Mouse (Mus musculus): ENCODE measurements around the gene Max. TPM values are rescaled to one million over a fixed set of nuclear protein-coding genes. Genes with fewer than 3 reads are reported as not detected.

The Max gene
- polyA plus RNA-seq, 1 experiment from 2014 or later = 15.2 TPM

DNA sequence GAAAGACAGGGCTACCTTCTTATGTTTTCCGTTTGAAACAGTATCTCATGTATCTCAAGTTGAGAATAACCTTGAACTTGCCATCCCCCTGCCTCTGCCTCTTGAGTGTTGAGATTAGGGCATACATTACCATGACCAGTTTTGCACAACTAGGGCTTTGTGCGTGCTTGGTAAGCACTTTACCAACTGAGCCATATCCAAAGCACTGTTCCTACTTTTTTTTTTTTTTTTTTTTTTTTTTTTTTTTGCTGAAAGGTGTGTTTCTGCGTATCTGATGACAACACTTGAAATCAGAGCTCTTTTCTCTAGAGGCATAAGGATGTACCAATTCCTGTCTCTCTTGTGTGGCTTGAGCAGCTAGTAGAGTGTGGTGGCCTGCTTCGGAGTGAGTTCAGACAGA is 65.4 kb downstream of the Max start:
- no peak overlapping the region for H3K4me2 ChIP-seq (ENCODE audit: low read length)
- H3K4me3 ChIP-seq (replicated peaks; ENCODE audit: low read depth, low read length) = no peak overlapping the region
- 90% methylated on average over 4 of the region's 4 CpGs for whole genome bisulfite sequencing
- no peak overlapping the region for H3K27ac ChIP-seq
- ATAC-seq (replicated peaks; ENCODE audit: low FRiP score, low read depth) = no peak
- H3K9ac ChIP-seq (ENCODE audit: low read depth, low read length) = no peak overlapping the region
- no peaks in the 10 kb centered on the region for H3K4me1 ChIP-seq (replicated peaks; ENCODE audit: insufficient read depth, low read length)
- no peak for DNase-seq (ENCODE audit: low spot score)
- no peaks in the 10 kb centered on the region for H3K27me3 ChIP-seq (ENCODE audit: insufficient read depth, low read length)
- H3K9me3 ChIP-seq (replicated peaks; ENCODE audit: low read length) = no peaks in the 10 kb centered on the region
- no peaks in the 10 kb centered on the region for H3K36me3 ChIP-seq (ENCODE audit: insufficient read depth, low read length)
- TF ChIP-seq CTCF (IDR thresholded peaks at IDR 0.05; ENCODE audit: low read depth) = no peak

DNA sequence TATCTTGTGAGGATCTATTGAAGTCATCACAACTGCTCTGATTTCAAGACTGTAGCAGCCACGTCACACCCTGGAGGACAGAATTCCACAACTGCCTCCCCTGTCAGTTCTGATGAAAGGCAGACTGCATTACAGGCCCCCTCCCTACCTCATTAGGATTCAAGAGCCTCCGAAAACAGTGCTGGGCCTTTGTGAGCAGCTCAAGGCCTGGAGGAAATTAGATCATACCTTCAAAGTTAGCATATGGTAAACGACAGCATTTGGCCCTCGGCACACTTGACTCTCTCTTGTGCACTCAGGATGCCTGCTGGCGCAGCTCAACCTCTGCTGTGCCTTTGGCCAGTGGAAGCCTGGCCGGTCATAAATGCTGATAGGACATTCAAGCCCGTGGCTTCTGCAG is 66.2 kb downstream of the Max start:
- ATAC-seq (replicated peaks; ENCODE audit: low FRiP score, low read depth) (no peak), DNase-seq (ENCODE audit: low spot score) (no peak)
- no peak for TF ChIP-seq CTCF (IDR thresholded peaks at IDR 0.05; ENCODE audit: low read depth)
- no peak overlapping the region for H3K27ac ChIP-seq
- no peaks in the 10 kb centered on the region for H3K36me3 ChIP-seq (ENCODE audit: insufficient read depth, low read length)
- no peaks in the 10 kb centered on the region for H3K4me1 ChIP-seq (replicated peaks; ENCODE audit: insufficient read depth, low read length)
- H3K4me2 ChIP-seq (ENCODE audit: low read length) = no peak overlapping the region
- H3K4me3 ChIP-seq (replicated peaks; ENCODE audit: low read depth, low read length) = no peak overlapping the region
- H3K27me3 ChIP-seq (ENCODE audit: insufficient read depth, low read length) = no peaks in the 10 kb centered on the region
- WGBS = 46% methylated on average over 7 of the region's 7 CpGs
- H3K9me3 ChIP-seq (replicated peaks; ENCODE audit: low read length) = no peaks in the 10 kb centered on the region
- H3K9ac ChIP-seq (ENCODE audit: low read depth, low read length) = no peak overlapping the region

DNA sequence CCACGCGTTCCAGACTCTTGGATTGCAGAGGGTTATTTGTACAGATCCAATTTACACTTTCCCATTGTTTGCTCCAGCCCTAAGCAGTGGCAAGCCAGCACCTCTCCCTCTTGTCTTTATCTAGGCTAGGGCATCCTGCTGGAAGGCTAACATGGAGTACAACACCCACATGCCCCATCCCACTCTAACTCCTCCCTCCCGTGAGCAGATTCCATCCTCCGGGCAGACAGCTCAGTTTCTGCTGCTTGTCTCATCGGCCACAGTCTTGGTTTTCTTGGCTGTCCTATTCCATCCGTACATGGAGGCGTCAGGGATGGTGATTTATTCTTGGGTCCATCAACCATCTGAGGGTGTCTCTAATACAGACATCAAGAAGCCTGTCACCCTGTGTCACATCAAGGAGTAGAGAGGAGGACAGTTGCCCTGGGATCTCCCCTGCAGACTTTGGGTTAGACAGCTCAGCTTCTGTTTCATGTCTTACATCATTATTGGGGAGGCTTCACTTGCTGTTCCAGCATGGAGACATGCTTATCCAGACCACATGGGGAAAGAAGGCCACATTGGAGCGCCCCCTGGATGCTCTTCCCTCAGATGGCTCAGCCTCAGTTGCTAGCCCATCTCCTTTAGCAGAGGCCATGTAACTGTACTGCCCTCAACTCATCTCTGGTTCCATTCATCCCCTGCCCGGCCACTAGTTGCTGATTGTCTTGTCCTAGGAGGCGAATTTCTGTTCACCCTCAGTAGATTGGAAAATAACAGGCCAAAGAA is 67.0 kb downstream of the Max start:
- ATAC-seq (replicated peaks; ENCODE audit: low FRiP score, low read depth) = no peak
- Histone ChIP-seq H3K4me2 (ENCODE audit: low read length) (no peak overlapping the region), H3K4me3 (replicated peaks; ENCODE audit: low read depth, low read length) (no peak overlapping the region), H3K27ac (no peak overlapping the region), H3K36me3 (ENCODE audit: insufficient read depth, low read length) (no peaks in the 10 kb centered on the region), H3K4me1 (replicated peaks; ENCODE audit: insufficient read depth, low read length) (no peaks in the 10 kb centered on the region), H3K9ac (ENCODE audit: low read depth, low read length) (no peak overlapping the region), H3K27me3 (ENCODE audit: insufficient read depth, low read length) (no peaks in the 10 kb centered on the region), H3K9me3 (replicated peaks; ENCODE audit: low read length) (no peaks in the 10 kb centered on the region)
- WGBS = 80% methylated on average over 10 of the region's 10 CpGs
- no peak for DNase-seq (ENCODE audit: low spot score)
- TF ChIP-seq CTCF (IDR thresholded peaks at IDR 0.05; ENCODE audit: low read depth) = 0 out of 2 replicates have a peak, but pooled peaks have one; percentile 8

DNA sequence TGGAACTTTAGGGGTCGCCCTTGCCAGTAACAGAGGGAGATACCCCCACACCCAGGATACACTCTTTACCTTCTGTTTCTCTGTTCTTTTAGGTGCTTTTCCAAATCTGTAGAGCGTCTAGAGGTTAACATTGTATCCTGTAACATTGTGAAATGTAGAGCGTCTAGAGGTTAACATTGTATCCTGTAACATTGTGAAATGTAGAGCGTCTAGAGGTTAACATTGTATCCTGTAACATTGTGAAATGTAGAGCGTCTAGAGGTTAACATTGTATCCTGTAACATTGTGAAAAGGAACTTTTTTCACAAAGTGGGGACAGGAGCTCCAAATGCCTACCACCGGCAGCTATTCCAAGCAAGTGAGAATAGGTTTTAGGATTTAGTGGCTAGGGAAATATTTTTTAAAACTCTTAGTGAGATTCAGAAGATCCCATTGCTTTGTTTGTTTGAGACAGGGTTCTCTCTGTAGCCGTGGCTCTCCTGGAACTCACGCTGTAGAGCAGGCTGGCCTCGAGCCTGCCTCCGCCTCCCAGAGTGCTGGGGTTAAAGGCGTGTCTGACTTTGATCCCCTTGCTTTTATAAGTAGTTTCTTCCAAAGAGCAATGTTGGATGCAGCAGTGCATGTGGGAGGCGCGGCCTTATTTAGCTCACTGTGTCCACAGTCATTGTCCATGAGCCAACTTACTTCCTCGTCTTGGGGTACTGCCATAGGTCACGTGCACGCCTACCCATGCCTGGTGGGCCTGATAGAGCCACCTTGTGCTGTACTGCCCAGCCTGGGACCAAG is 68.9 kb downstream of the Max start:
- WGBS = 88% methylated on average over 16 of the region's 16 CpGs
- ATAC-seq (replicated peaks; ENCODE audit: low FRiP score, low read depth) = no peak
- H3K9me3 ChIP-seq (replicated peaks; ENCODE audit: low read length) = no peaks in the 10 kb centered on the region

DNA sequence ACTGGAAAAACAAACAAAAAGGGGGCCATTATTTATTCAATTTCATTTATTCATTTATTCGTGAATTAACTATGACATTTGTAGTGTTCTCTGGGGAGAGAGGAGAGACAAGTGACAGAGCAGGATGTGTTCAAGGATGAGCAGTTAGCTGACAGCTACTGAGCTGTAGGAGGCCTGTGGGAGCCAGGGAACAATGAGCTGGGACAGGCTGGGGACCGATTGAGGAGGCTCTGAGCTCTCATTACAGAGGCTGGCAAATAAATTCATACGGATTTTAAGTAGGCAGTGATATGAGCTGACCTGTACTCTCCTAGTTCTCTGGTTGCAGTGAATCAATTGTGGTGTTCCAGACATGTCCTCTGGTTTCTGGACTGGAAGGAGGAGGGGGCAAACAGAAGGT is 70.8 kb downstream of the Max start:
- ATAC-seq (replicated peaks; ENCODE audit: low FRiP score, low read depth) (no peak), DNase-seq (ENCODE audit: low spot score) (peak; percentile 58)
- H3K27ac ChIP-seq = no peak overlapping the region
- no peaks in the 10 kb centered on the region for H3K36me3 ChIP-seq (ENCODE audit: insufficient read depth, low read length)
- H3K9ac ChIP-seq (ENCODE audit: low read depth, low read length) = no peak overlapping the region
- no peaks in the 10 kb centered on the region for H3K4me1 ChIP-seq (replicated peaks; ENCODE audit: insufficient read depth, low read length)
- no peak overlapping the region for H3K4me3 ChIP-seq (replicated peaks; ENCODE audit: low read depth, low read length)
- no peak for TF ChIP-seq CTCF (IDR thresholded peaks at IDR 0.05; ENCODE audit: low read depth)
- no peaks in the 10 kb centered on the region for H3K9me3 ChIP-seq (replicated peaks; ENCODE audit: low read length)
- WGBS = 47% methylated on average over 3 of the region's 3 CpGs
- H3K4me2 ChIP-seq (ENCODE audit: low read length) = no peak overlapping the region
- no peaks in the 10 kb centered on the region for H3K27me3 ChIP-seq (ENCODE audit: insufficient read depth, low read length)

More for the DNA sequence above, 68.9 kb downstream of the Max start:
- no peak for TF ChIP-seq CTCF (IDR thresholded peaks at IDR 0.05; ENCODE audit: low read depth)
- Histone ChIP-seq H3K4me1 (replicated peaks; ENCODE audit: insufficient read depth, low read length) (no peaks in the 10 kb centered on the region), H3K27me3 (ENCODE audit: insufficient read depth, low read length) (no peaks in the 10 kb centered on the region), H3K9ac (ENCODE audit: low read depth, low read length) (no peak overlapping the region), H3K4me3 (replicated peaks; ENCODE audit: low read depth, low read length) (no peak overlapping the region), H3K36me3 (ENCODE audit: insufficient read depth, low read length) (no peaks in the 10 kb centered on the region), H3K4me2 (ENCODE audit: low read length) (no peak overlapping the region), H3K27ac (no peak overlapping the region)
- DNase-seq (ENCODE audit: low spot score) = no peak

DNA sequence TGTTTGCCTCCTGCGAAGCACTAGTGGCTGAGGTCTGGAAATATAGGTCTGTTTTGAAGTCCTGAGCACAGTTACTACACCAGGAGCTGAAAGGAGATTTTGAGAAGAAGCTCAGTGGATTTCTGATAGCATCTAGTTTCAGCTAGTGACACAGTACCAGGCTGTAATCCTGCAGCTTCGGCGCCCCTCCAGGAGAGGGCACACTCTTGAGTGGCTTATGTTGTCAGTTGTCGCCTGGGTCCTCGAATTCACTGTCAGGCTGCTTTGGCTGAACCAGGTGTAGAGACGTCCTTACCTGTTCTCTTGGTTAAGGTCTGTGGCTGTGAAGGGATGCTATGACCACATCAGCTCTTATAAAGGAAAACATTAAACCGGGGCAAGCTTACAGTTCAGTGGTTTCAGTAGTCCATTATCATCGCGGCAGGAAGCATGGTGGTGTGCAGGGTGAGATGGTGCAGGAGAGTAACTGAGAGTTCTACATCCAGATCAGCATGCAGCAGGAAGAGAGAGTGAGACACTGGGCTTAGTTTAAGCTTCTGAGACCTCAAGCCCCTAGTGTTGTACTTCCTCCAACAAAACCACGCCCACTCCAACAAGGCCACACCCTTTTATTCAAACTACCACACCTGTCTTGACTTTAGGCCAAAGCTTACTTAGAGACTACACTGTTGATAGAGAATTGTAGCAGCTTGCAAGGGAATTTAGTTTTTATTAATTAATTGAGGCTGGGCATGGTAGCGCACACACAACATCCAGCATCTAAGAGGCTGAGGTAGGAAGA is 72.4 kb downstream of the Max start:
- Histone ChIP-seq H3K9me3 (replicated peaks; ENCODE audit: low read length) (no peaks in the 10 kb centered on the region), H3K4me3 (replicated peaks; ENCODE audit: low read depth, low read length) (no peak overlapping the region), H3K27ac (no peak overlapping the region), H3K4me1 (replicated peaks; ENCODE audit: insufficient read depth, low read length) (no peaks in the 10 kb centered on the region), H3K36me3 (ENCODE audit: insufficient read depth, low read length) (no peaks in the 10 kb centered on the region), H3K4me2 (ENCODE audit: low read length) (no peak overlapping the region), H3K27me3 (ENCODE audit: insufficient read depth, low read length) (no peaks in the 10 kb centered on the region), H3K9ac (ENCODE audit: low read depth, low read length) (no peak overlapping the region)
- ATAC-seq (replicated peaks; ENCODE audit: low FRiP score, low read depth) (no peak), DNase-seq (ENCODE audit: low spot score) (no peak)
- WGBS = 89% methylated on average over 11 of the region's 11 CpGs
- no peak for TF ChIP-seq CTCF (IDR thresholded peaks at IDR 0.05; ENCODE audit: low read depth)

Measured in kidney, postnatal 0 days (tissue).